Mouse (Mus musculus) embryonic facial prominence, embryonic 10.5 days (tissue): ENCODE results near the gene Col7a1. TPM values are rescaled to one million over a fixed set of nuclear protein-coding genes. Genes with fewer than 3 reads are reported as not detected.
A peak's percentile ranks its signal among the peaks of the same experiment; 100 is the strongest.

Experiments used
- DNase-seq: peaks from one replicate; pipeline ENCODE4 v3.0.0-alpha.2; 2017; ENCODE audit warnings: low spot score
- H3K27ac ChIP-seq: fragments of 300-500 bp; sonication (generic); replicated peaks from 2 replicates; pipeline ENCODE4 v1.5.1; 2016; ENCODE audit warnings: mild to moderate bottlenecking
- H3K27me3 ChIP-seq: fragments of 300-500 bp; sonication (generic); replicated peaks from 2 replicates; pipeline ENCODE4 v1.6.1; 2016; ENCODE audit warnings: low read depth, mild to moderate bottlenecking; ENCODE audit not compliant: poor library complexity, severe bottlenecking
- H3K36me3 ChIP-seq: fragments of 300-500 bp; sonication (generic); replicated peaks from 2 replicates; pipeline ENCODE4 v1.6.1; 2016; ENCODE audit warnings: mild to moderate bottlenecking, moderate library complexity
- H3K4me1 ChIP-seq: fragments of 300-500 bp; sonication (generic); 2 replicates; pipeline ENCODE4 v1.6.1; 2016
- H3K4me3 ChIP-seq: fragments of 300-500 bp; sonication (generic); 2 replicates; pipeline ENCODE4 v1.5.1; 2016; ENCODE audit warnings: mild to moderate bottlenecking, moderate library complexity
- H3K9me3 ChIP-seq: fragments of 300-500 bp; sonication (generic); 2 replicates; pipeline ENCODE4 v1.6.1; 2016; ENCODE audit warnings: mild to moderate bottlenecking
- WGBS: fragments of 180-500 bp; shearing (Covaris S2); methylation state at CpG from one replicate; pipeline ENCODE4 v1.1.7; 2016; 5-methylcytosine and 5-hydroxymethylcytosine counted together
- microRNA counts: library from miRNA; unstranded; fragments of <30 nt; microRNA quantifications from one replicate; lab custom pipeline; 2017
- microRNA-seq: library from miRNA; unstranded; fragments of <30 nt; microRNA quantifications from one replicate; pipeline ENCODE4, GENCODE M21; 2017
- polyA plus RNA-seq: library from polyadenylated mRNA; unstranded; fragments of >200 nt; fragmentation: Nextera tagmentation; extraction: Ambion mirVana; gene quantifications from 2 replicates; pipeline ENCODE4 v1.2.1, GENCODE M21; 2016

The Col7a1 gene
- polyA plus RNA-seq, 1 experiment from 2014 or later: 1.1 TPM

GRCm38 (mm10) chr9:109031001-109031400, 77.6 kb downstream of the Col7a1 start:
- Histone ChIP-seq H3K36me3 (no peaks in the 10 kb centered on the region; the same call in 1 of the 2 replicates), H3K4me1 (no peaks in the 10 kb centered on the region), H3K27me3 (no peaks in the 10 kb centered on the region), H3K9me3 (no peaks in the 10 kb centered on the region), H3K4me3 (no peak overlapping the region), H3K27ac (no peak overlapping the region)
- no peak for DNase-seq
- WGBS: 92% methylated on average over 7 of the region's 7 CpGs

- H3K36me3 ChIP-seq: no peaks in the 10 kb centered on the region; the same call in 1 of the 2 replicates
- no peak for DNase-seq
- no peaks in the 10 kb centered on the region for H3K27me3 ChIP-seq
- no peaks in the 10 kb centered on the region for H3K9me3 ChIP-seq
- H3K4me1 ChIP-seq: no peaks in the 10 kb centered on the region
- H3K4me3 ChIP-seq: no peak overlapping the region
- H3K27ac ChIP-seq: no peak overlapping the region
- 86% methylated on average over 8 of the region's 8 CpGs for WGBS
These were observed 78.3 kb downstream of the Col7a1 start for GRCm38 (mm10) chr9:109031686-109032085.

- Histone ChIP-seq H3K36me3 (no peaks in the 10 kb centered on the region; the same call in 1 of the 2 replicates), H3K27me3 (no peaks in the 10 kb centered on the region), H3K9me3 (no peaks in the 10 kb centered on the region), H3K4me3 (no peak overlapping the region), H3K27ac (no peak overlapping the region), H3K4me1 (no peaks in the 10 kb centered on the region)
- no peak for DNase-seq
- WGBS: 79% methylated on average over 6 of the region's 6 CpGs
These were observed 79.0 kb downstream of the Col7a1 start for GRCm38 (mm10) chr9:109032435-109032834.

MicroRNAs encoded within 50 kb of the gene (microRNA counts, 519-probe panel; counts per million panel counts)
- 188 counts per million, percentile 57 among the panel's probes with 10 or more counts for microRNA mmu-miR-711 (lab: Ali Mortazavi, UCI)

Small RNA genes within 50 kb of the gene (microRNA-seq; reads per million reads assigned to microRNA genes)
- gene Mir711: not detected

Other genes starting within 250 kb of the Col7a1 start
- gene Ip6k2, start 169.8 kb upstream of the Col7a1 start, polyA plus RNA-seq: 94.0 and 103 TPM in 2 replicates
- gene Nckipsd, start 145.2 kb upstream of the Col7a1 start, polyA plus RNA-seq: 14.8 and 15.0 TPM in 2 replicates
- gene Celsr3, start 127.3 kb upstream of the Col7a1 start, polyA plus RNA-seq: 1.6 and 1.7 TPM in 2 replicates
- 13.3 and 14.0 TPM in 2 replicates for gene Slc26a6, start 100.3 kb upstream of the Col7a1 start, polyA plus RNA-seq
- not detected in 2 replicates for gene Tmem89, start 39.0 kb upstream of the Col7a1 start, polyA plus RNA-seq
- gene Uqcrc1, start 17.0 kb upstream of the Col7a1 start, polyA plus RNA-seq: 488 and 506 TPM in 2 replicates
- not detected in 2 replicates for gene Ucn2, start 32.4 kb downstream of the Col7a1 start, polyA plus RNA-seq
- gene Pfkfb4, start 38.2 kb downstream of the Col7a1 start, polyA plus RNA-seq: 10.0 and 12.2 TPM in 2 replicates
- gene Shisa5, start 85.0 kb downstream of the Col7a1 start, polyA plus RNA-seq: 38.4 and 42.0 TPM in 2 replicates
- gene Trex1, start 106.1 kb downstream of the Col7a1 start, polyA plus RNA-seq: 8.4 and 10.3 TPM in 2 replicates
- 35.9 and 36.7 TPM in 2 replicates for gene Atrip, start 120.5 kb downstream of the Col7a1 start, polyA plus RNA-seq
- gene Ccdc51, start 128.9 kb downstream of the Col7a1 start, polyA plus RNA-seq: 11.8 and 13.3 TPM in 2 replicates
- 784 and 812 TPM in 2 replicates for gene Tma7, start 129.0 kb downstream of the Col7a1 start, polyA plus RNA-seq
- gene Plxnb1, start 141.8 kb downstream of the Col7a1 start, polyA plus RNA-seq: 24.8 and 28.6 TPM in 2 replicates
- not detected in 2 replicates for gene Fbxw21, start 208.5 kb downstream of the Col7a1 start, polyA plus RNA-seq
- gene Fbxw13, start 242.4 kb downstream of the Col7a1 start, polyA plus RNA-seq: not detected in 2 replicates